Mouse (Mus musculus): ENCODE results near the gene Eif3k. TPM values are rescaled to one million over a fixed set of nuclear protein-coding genes. Genes with fewer than 3 reads are reported as not detected.

The Eif3k gene
- polyA plus RNA-seq, 2 experiments: 450 to 473 TPM

- Histone ChIP-seq H3K9me3 (ENCODE audit: control insufficient read depth, low read length) (no peaks in the 10 kb centered on the region), H3K4me1 (ENCODE audit: control insufficient read depth, insufficient read depth, low read length) (peaks cover 14% of the 10 kb centered on the region), H3K9ac (ENCODE audit: low read depth, low read length, severe bottlenecking) (no peak overlapping the region), H3K27ac (replicated peaks; ENCODE audit: low read depth, low read length) (no peak overlapping the region), H3K4me3 (replicated peaks; ENCODE audit: low read length) (no peak overlapping the region), H3K36me3 (ENCODE audit: control insufficient read depth, insufficient read depth, low read length) (peaks cover 11% of the 10 kb centered on the region), H3K27me3 (ENCODE audit: control insufficient read depth, insufficient read depth, low read length) (no peaks in the 10 kb centered on the region), H3K4me2 (replicated peaks; ENCODE audit: low read depth, low read length, severe bottlenecking) (no peak overlapping the region)
- ATAC-seq (ENCODE audit: low FRiP score, low read depth): no peak
- 69% methylated on average over 5 of the region's 5 CpGs for WGBS
- DNase-seq (ENCODE audit: low spot score): no peak
- no peak for TF ChIP-seq POLR2A (IDR thresholded peaks at IDR 0.05; ENCODE audit: borderline replicate concordance, extremely low read depth, insufficient read depth, insufficient read length)
Measured at GRCm38 (mm10) chr7:28965346-28965840, 16.3 kb downstream of the Eif3k start.

GRCm38 (mm10) chr7:28963399-28963923 is 18.2 kb downstream of the Eif3k start:
- H3K4me3 ChIP-seq (replicated peaks; ENCODE audit: low read length): no peak overlapping the region
- no peaks in the 10 kb centered on the region for H3K27me3 ChIP-seq (ENCODE audit: control insufficient read depth, insufficient read depth, low read length)
- H3K4me2 ChIP-seq (replicated peaks; ENCODE audit: low read depth, low read length, severe bottlenecking): no peak overlapping the region
- 86% methylated on average over 3 of the region's 3 CpGs for WGBS
- peak overlapping the region; percentile 88; the same call in 1 of the 2 replicates for H3K27ac ChIP-seq (replicated peaks; ENCODE audit: low read depth, low read length)
- no peak overlapping the region for H3K9ac ChIP-seq (ENCODE audit: low read depth, low read length, severe bottlenecking)
- H3K36me3 ChIP-seq (ENCODE audit: control insufficient read depth, insufficient read depth, low read length): no peaks in the 10 kb centered on the region
- H3K4me1 ChIP-seq (ENCODE audit: control insufficient read depth, insufficient read depth, low read length): peaks cover 31% of the 10 kb centered on the region
- DNase-seq (ENCODE audit: low spot score) (no peak), ATAC-seq (ENCODE audit: low FRiP score, low read depth) (no peak)
- no peaks in the 10 kb centered on the region for H3K9me3 ChIP-seq (ENCODE audit: control insufficient read depth, low read length)
- no peak for TF ChIP-seq POLR2A (IDR thresholded peaks at IDR 0.05; ENCODE audit: borderline replicate concordance, extremely low read depth, insufficient read depth, insufficient read length)

GRCm38 (mm10) chr7:28961927-28962670 is 19.6 kb downstream of the Eif3k start, which contains the start of gene Actn4:
Gene Actn4 (minus strand): TSS chr7:28962340.
- under 1% methylated on average over 54 of the region's 76 CpGs for WGBS
- Histone ChIP-seq H3K27ac (replicated peaks; ENCODE audit: low read depth, low read length) (peak within 1 kb of the TSS; percentile 88), H3K4me3 (replicated peaks; ENCODE audit: low read length) (peak within 1 kb of the TSS; percentile 100), H3K9ac (ENCODE audit: low read depth, low read length, severe bottlenecking) (peak within 1 kb of the TSS; percentile 90), H3K4me1 (ENCODE audit: control insufficient read depth, insufficient read depth, low read length) (peaks cover 42% of the 10 kb centered on the region), H3K36me3 (ENCODE audit: control insufficient read depth, insufficient read depth, low read length) (no peaks in the 10 kb centered on the region; the same call in 1 of the 2 replicates), H3K9me3 (ENCODE audit: control insufficient read depth, low read length) (no peaks in the 10 kb centered on the region), H3K27me3 (ENCODE audit: control insufficient read depth, insufficient read depth, low read length) (no peaks in the 10 kb centered on the region), H3K4me2 (replicated peaks; ENCODE audit: low read depth, low read length, severe bottlenecking) (peak within 1 kb of the TSS; percentile 75)
- ATAC-seq (ENCODE audit: low FRiP score, low read depth) (peak; percentile 92), DNase-seq (ENCODE audit: low spot score) (peak; percentile 99)
- TF ChIP-seq POLR2A (IDR thresholded peaks at IDR 0.05; ENCODE audit: borderline replicate concordance, extremely low read depth, insufficient read depth, insufficient read length): peak; percentile 96; the same call in 1 of the 2 replicates

- H3K27me3 ChIP-seq (ENCODE audit: control insufficient read depth, insufficient read depth, low read length): no peaks in the 10 kb centered on the region
- peak overlapping the region; percentile 90 for H3K9ac ChIP-seq (ENCODE audit: low read depth, low read length, severe bottlenecking)
- peak overlapping the region; percentile 100 for H3K4me3 ChIP-seq (replicated peaks; ENCODE audit: low read length)
- H3K36me3 ChIP-seq (ENCODE audit: control insufficient read depth, insufficient read depth, low read length): no peaks in the 10 kb centered on the region; the same call in 1 of the 2 replicates
- DNase-seq (ENCODE audit: low spot score) (no peak), ATAC-seq (ENCODE audit: low FRiP score, low read depth) (no peak)
- H3K4me1 ChIP-seq (ENCODE audit: control insufficient read depth, insufficient read depth, low read length): peaks cover 46% of the 10 kb centered on the region
- peak overlapping the region; percentile 64 for H3K27ac ChIP-seq (replicated peaks; ENCODE audit: low read depth, low read length)
- WGBS: 2% methylated on average over 7 of the region's 7 CpGs
- H3K4me2 ChIP-seq (replicated peaks; ENCODE audit: low read depth, low read length, severe bottlenecking): peak overlapping the region; percentile 75
- no peak for TF ChIP-seq POLR2A (IDR thresholded peaks at IDR 0.05; ENCODE audit: borderline replicate concordance, extremely low read depth, insufficient read depth, insufficient read length)
- H3K9me3 ChIP-seq (ENCODE audit: control insufficient read depth, low read length): no peaks in the 10 kb centered on the region
Measured at GRCm38 (mm10) chr7:28961584-28961926, 20.1 kb downstream of the Eif3k start.

GRCm38 (mm10) chr7:28960354-28961046 is 21.2 kb downstream of the Eif3k start:
- Histone ChIP-seq H3K4me2 (replicated peaks; ENCODE audit: low read depth, low read length, severe bottlenecking) (peak overlapping the region; percentile 75), H3K27me3 (ENCODE audit: control insufficient read depth, insufficient read depth, low read length) (no peaks in the 10 kb centered on the region), H3K4me1 (ENCODE audit: control insufficient read depth, insufficient read depth, low read length) (peaks cover 48% of the 10 kb centered on the region), H3K36me3 (ENCODE audit: control insufficient read depth, insufficient read depth, low read length) (peaks cover 4% of the 10 kb centered on the region), H3K9me3 (ENCODE audit: control insufficient read depth, low read length) (no peaks in the 10 kb centered on the region), H3K27ac (replicated peaks; ENCODE audit: low read depth, low read length) (peak overlapping the region; percentile 27; the same call in 1 of the 2 replicates), H3K4me3 (replicated peaks; ENCODE audit: low read length) (peak overlapping the region; percentile 100), H3K9ac (ENCODE audit: low read depth, low read length, severe bottlenecking) (peak overlapping the region; percentile 90)
- no peak for DNase-seq (ENCODE audit: low spot score)
- 16% methylated on average over 9 of the region's 9 CpGs for WGBS
- no peak for ATAC-seq (ENCODE audit: low FRiP score, low read depth)
- no peak for TF ChIP-seq POLR2A (IDR thresholded peaks at IDR 0.05; ENCODE audit: borderline replicate concordance, extremely low read depth, insufficient read depth, insufficient read length)
